Mouse (Mus musculus) embryonic facial prominence, embryonic 10.5 days (tissue): ENCODE data around the gene Rgs8. TPM values are rescaled to one million over a fixed set of nuclear protein-coding genes. Genes with fewer than 3 reads are reported as not detected.

Experiments used
- DNase-seq: peaks from one replicate; pipeline ENCODE4 v3.0.0-alpha.2; 2017; ENCODE audit warnings: low spot score
- H3K27ac ChIP-seq: fragments of 300-500 bp; sonication (generic); replicated peaks from 2 replicates; pipeline ENCODE4 v1.5.1; 2016; ENCODE audit warnings: mild to moderate bottlenecking
- H3K27me3 ChIP-seq: fragments of 300-500 bp; sonication (generic); replicated peaks from 2 replicates; pipeline ENCODE4 v1.6.1; 2016; ENCODE audit warnings: low read depth, mild to moderate bottlenecking; ENCODE audit not compliant: poor library complexity, severe bottlenecking
- H3K36me3 ChIP-seq: fragments of 300-500 bp; sonication (generic); replicated peaks from 2 replicates; pipeline ENCODE4 v1.6.1; 2016; ENCODE audit warnings: mild to moderate bottlenecking, moderate library complexity
- H3K4me1 ChIP-seq: fragments of 300-500 bp; sonication (generic); 2 replicates; pipeline ENCODE4 v1.6.1; 2016
- H3K4me3 ChIP-seq: fragments of 300-500 bp; sonication (generic); 2 replicates; pipeline ENCODE4 v1.5.1; 2016; ENCODE audit warnings: mild to moderate bottlenecking, moderate library complexity
- H3K9me3 ChIP-seq: fragments of 300-500 bp; sonication (generic); 2 replicates; pipeline ENCODE4 v1.6.1; 2016; ENCODE audit warnings: mild to moderate bottlenecking
- WGBS: fragments of 180-500 bp; shearing (Covaris S2); methylation state at CpG from one replicate; pipeline ENCODE4 v1.1.7; 2016; 5-methylcytosine and 5-hydroxymethylcytosine counted together
- polyA plus RNA-seq: library from polyadenylated mRNA; unstranded; fragments of >200 nt; fragmentation: Nextera tagmentation; extraction: Ambion mirVana; gene quantifications from 2 replicates; pipeline ENCODE4 v1.2.1, GENCODE M21; 2016

The Rgs8 gene
- polyA plus RNA-seq: 2.3 and 2.6 TPM in 2 replicates

DNA sequence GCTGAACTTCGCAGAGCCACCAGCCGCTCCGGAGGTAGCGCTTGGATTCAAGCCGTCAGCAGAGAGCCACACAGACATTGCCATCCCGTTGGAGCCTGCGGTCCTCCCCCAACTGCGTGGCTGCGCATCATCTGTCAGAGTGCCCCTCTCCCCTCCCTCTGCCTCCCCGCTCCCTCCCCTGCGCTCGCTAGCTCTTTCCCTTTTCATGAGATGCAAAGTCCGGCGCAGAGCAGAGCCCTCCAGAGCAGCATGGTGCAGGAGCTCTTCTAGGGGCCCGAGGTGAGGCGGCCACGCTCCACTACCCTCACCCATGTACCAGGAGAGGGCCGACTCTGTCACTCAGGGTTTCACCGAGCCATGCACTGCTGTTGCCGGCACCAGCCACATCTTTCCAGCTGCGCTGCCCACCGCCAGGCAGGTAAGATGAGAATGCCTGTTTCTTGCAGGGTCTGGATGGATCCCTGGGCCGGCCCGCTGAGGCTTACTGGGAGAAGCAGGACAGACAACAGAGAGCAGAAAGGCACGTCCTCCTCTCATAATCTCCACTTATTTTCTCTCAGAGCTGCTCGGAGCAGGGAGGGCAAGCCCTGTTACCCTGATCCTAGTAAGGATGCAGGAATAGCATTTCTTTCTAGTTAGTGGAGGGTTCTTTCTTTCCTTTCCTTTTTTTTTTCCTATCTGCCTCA is at the start of gene Rgs8:
Gene Rgs8, plus strand, starts transcription at position 88 of the 686 bp plus-strand sequence.
- Histone ChIP-seq H3K9me3 (no peaks in the 10 kb centered on the region), H3K4me3 (peak within 1 kb of the TSS; percentile 60), H3K27me3 (peaks cover 62% of the 10 kb centered on the region), H3K36me3 (no peaks in the 10 kb centered on the region), H3K27ac (peak within 1 kb of the TSS; percentile 58), H3K4me1 (peaks cover 25% of the 10 kb centered on the region)
- DNase-seq: peak; percentile 72
- WGBS: under 1% methylated on average over 26 of the region's 26 CpGs

- H3K9me3 ChIP-seq: no peaks in the 10 kb centered on the region
- WGBS: 93% methylated on average over 9 of the region's 9 CpGs
- no peaks in the 10 kb centered on the region for H3K36me3 ChIP-seq
- H3K27me3 ChIP-seq: no peaks in the 10 kb centered on the region
- H3K4me1 ChIP-seq: no peaks in the 10 kb centered on the region
- no peak overlapping the region for H3K27ac ChIP-seq
- no peak for DNase-seq
- H3K4me3 ChIP-seq: no peak overlapping the region
Measured at GRCm38 (mm10) chr1:153617340-153617830, 35.4 kb upstream of the Rgs8 start.

DNA sequence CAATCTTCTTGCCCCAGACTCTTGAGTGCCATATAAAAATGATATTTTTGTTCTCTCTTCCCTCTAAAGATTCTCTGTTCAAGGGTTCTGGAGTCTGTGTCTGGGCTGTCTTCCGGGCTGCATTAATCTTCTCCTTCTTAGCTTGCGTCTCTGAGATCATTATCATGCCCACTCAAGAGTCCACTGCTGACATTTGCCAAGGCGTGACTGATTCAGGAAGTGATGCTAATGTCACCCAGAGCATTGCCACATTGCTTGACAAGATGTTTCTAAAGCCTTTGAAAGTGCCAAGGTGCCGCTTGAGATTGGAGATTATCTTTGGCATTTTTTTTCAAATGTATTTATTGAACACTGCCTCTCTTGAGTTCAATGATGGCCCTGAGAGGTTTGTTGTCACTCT is 29.8 kb upstream of the Rgs8 start:
- Histone ChIP-seq H3K27ac (no peak overlapping the region), H3K4me3 (no peak overlapping the region), H3K9me3 (no peaks in the 10 kb centered on the region), H3K4me1 (no peaks in the 10 kb centered on the region), H3K36me3 (no peaks in the 10 kb centered on the region), H3K27me3 (no peaks in the 10 kb centered on the region)
- 89% methylated on average over 4 of the region's 4 CpGs for whole genome bisulfite sequencing
- no peak for DNase-seq

DNA sequence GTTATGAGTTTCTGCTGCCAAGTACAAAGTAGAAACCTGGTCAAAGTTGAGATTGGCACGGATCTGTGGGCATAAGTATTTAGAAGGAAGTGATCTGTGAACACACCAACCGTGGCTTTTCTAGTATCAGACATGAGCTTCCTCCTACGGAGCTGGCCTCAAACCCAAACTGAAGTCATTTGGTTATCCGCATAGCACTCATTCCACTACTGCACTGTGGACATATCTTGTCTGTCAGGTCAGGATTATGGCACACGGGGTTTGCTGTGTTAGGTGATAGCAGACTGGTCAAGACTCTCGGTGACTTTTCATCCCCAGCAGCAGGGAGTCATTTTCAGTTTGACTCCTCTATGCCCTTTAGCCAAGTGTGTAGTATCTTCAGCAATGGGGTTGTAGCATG is 20.1 kb upstream of the Rgs8 start:
- Histone ChIP-seq H3K9me3 (no peaks in the 10 kb centered on the region), H3K4me3 (no peak overlapping the region), H3K27ac (no peak overlapping the region), H3K4me1 (peaks cover 3% of the 10 kb centered on the region; the same call in 1 of the 2 replicates), H3K27me3 (no peaks in the 10 kb centered on the region), H3K36me3 (no peaks in the 10 kb centered on the region)
- 91% methylated on average over 6 of the region's 6 CpGs for WGBS
- DNase-seq: no peak

DNA sequence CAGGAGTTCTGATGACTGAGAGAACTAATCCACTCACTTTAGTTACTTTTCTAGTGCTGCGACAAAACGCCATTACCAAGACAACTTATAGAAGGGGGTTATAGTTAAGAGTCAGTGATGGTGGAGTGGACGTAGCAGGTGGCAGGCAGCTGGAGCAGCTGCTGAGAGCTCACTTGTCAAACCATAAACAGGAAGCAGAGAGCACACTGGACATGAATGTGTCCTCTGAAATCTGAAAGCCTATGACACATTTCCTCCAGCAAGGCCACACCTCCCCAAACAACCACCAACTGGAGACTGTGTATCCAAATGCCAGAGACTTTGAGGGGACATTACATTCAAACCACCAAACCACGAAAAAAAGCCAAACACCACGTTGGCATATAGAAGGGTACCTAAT is 17.8 kb upstream of the Rgs8 start:
- Histone ChIP-seq H3K4me3 (no peak overlapping the region), H3K4me1 (peaks cover 3% of the 10 kb centered on the region; the same call in 1 of the 2 replicates), H3K36me3 (no peaks in the 10 kb centered on the region), H3K27ac (no peak overlapping the region), H3K9me3 (no peaks in the 10 kb centered on the region), H3K27me3 (no peaks in the 10 kb centered on the region)
- 82% methylated on average over 5 of the region's 5 CpGs for WGBS
- no peak for DNase-seq

GRCm38 (mm10) chr1:153635521-153635920 is 17.3 kb upstream of the Rgs8 start:
- Histone ChIP-seq H3K27me3 (no peaks in the 10 kb centered on the region), H3K9me3 (no peaks in the 10 kb centered on the region), H3K4me1 (peaks cover 3% of the 10 kb centered on the region; the same call in 1 of the 2 replicates), H3K36me3 (no peaks in the 10 kb centered on the region), H3K27ac (no peak overlapping the region), H3K4me3 (no peak overlapping the region)
- DNase-seq: no peak
- 90% methylated on average over 3 of the region's 3 CpGs for WGBS

- Histone ChIP-seq H3K27ac (no peak overlapping the region), H3K27me3 (no peaks in the 10 kb centered on the region), H3K36me3 (no peaks in the 10 kb centered on the region), H3K4me3 (no peak overlapping the region), H3K4me1 (peaks cover 11% of the 10 kb centered on the region), H3K9me3 (no peaks in the 10 kb centered on the region)
- no peak for DNase-seq
- WGBS: 67% methylated on average over 5 of the region's 5 CpGs
Measured at GRCm38 (mm10) chr1:153636821-153637220, 16.0 kb upstream of the Rgs8 start.

DNA sequence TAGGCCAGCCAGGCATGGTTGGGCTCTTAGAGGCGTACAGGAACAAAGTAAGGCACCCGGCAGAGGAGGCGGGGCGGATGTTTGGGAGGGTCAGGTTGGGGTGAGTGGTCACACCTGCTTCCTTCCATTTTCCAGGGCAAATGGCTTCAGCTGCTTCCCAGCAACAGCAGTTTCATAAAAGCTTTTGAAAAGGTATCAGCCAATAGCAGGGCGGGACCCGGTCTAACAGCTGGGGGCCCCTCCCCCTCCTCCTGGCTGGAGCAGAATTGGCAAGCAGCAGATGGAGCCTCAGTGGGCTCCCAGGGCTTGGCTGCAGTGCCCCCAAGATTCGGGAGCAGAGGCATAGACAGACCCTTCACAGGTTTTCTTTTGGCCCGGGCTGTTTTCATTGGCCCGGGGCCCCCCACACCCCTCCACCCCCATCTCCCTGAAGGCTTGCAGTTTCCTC is 11.3 kb upstream of the Rgs8 start:
- H3K27me3 ChIP-seq: peaks cover 8% of the 10 kb centered on the region; the same call in 1 of the 2 replicates
- H3K4me1 ChIP-seq: peaks cover 16% of the 10 kb centered on the region
- peak overlapping the region; percentile 45 for H3K4me3 ChIP-seq
- WGBS: 5% methylated on average over 9 of the region's 9 CpGs
- peak; percentile 85 for DNase-seq
- no peaks in the 10 kb centered on the region for H3K36me3 ChIP-seq
- H3K9me3 ChIP-seq: no peaks in the 10 kb centered on the region
- peak overlapping the region; percentile 70 for H3K27ac ChIP-seq

GRCm38 (mm10) chr1:153641940-153642501 is 10.8 kb upstream of the Rgs8 start:
- Histone ChIP-seq H3K27me3 (peaks cover 8% of the 10 kb centered on the region; the same call in 1 of the 2 replicates), H3K27ac (peak overlapping the region; percentile 70), H3K36me3 (no peaks in the 10 kb centered on the region), H3K9me3 (peaks cover 2% of the 10 kb centered on the region; the same call in 1 of the 2 replicates), H3K4me3 (peak overlapping the region; percentile 45), H3K4me1 (peaks cover 16% of the 10 kb centered on the region)
- 4% methylated on average over 13 of the region's 13 CpGs for WGBS
- DNase-seq: peak; percentile 48

DNA sequence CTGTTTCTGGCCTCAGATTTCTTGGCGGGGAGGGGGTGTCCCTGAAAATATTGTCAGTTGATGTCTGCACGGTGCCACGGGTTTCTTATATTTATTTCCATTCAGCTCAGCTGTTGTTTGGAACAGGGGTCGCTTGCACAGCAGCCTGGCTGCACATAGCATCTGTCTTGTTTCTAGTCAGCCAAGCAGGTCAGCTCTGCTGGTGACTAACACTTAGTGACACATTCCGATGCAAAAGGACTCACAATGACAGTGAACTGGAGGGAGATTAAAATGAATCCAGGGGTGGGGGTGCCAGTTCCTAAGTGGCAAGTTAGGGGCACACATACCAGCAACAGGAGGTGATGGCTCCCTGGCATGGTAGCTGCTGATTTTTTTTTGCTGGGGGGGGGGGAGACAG is 849 bp downstream of the Rgs8 start:
- Histone ChIP-seq H3K36me3 (no peaks in the 10 kb centered on the region), H3K4me1 (peaks cover 27% of the 10 kb centered on the region), H3K27ac (no peak overlapping the region; the same call in 1 of the 2 replicates), H3K27me3 (peaks cover 64% of the 10 kb centered on the region), H3K4me3 (peak overlapping the region; percentile 60), H3K9me3 (no peaks in the 10 kb centered on the region)
- DNase-seq: peak; percentile 16
- WGBS: 9% methylated on average over 5 of the region's 5 CpGs

DNA sequence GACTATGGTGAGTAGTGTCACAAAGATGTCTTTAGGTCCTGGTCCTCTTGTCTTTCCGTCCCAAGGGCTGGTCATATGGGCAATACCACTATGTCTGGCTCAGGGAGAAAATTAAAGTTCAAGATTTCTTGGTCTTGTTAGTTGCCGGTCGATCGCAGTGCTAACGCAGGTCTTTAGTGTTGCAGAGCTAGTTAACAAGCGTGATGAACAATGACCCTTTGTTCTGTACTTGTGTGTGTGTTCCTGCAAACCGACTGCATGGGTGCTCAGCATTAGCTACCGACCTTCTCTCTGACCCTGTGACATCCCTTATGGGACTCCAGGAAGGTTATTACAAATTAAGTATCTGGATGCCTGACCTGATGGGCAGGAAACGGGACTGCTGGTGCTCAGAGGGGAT is 6.8 kb downstream of the Rgs8 start:
- Histone ChIP-seq H3K27ac (no peak overlapping the region), H3K4me1 (peaks cover 40% of the 10 kb centered on the region), H3K27me3 (peaks cover 44% of the 10 kb centered on the region), H3K9me3 (no peaks in the 10 kb centered on the region), H3K4me3 (no peak overlapping the region), H3K36me3 (no peaks in the 10 kb centered on the region)
- no peak for DNase-seq
- WGBS: 24% methylated on average over 9 of the region's 9 CpGs

- no peak for DNase-seq
- no peaks in the 10 kb centered on the region for H3K36me3 ChIP-seq
- no peaks in the 10 kb centered on the region for H3K9me3 ChIP-seq
- 0 out of 2 replicates have a peak overlapping the region, but pooled peaks have one; percentile 11 for H3K4me3 ChIP-seq
- H3K27ac ChIP-seq: 0 out of 2 replicates have a peak overlapping the region, but pooled peaks have one; percentile 30
- peaks cover 46% of the 10 kb centered on the region for H3K27me3 ChIP-seq
- H3K4me1 ChIP-seq: peaks cover 54% of the 10 kb centered on the region
- WGBS: 33% methylated on average over 15 of the region's 15 CpGs
Measured at GRCm38 (mm10) chr1:153660982-153661688, 8.3 kb downstream of the Rgs8 start.
